8 mouse cellular contexts compared by ENCODE assay signal in genomic region chr4:46989842-46990241, GRCm38 (mm10). TPM values are rescaled to one million over a fixed set of nuclear protein-coding genes. Genes with fewer than 3 reads are reported as not detected.
DNase-seq lines count a peak whose midpoint lies in the region; ATAC-seq lines count a peak whose summit lies in the region.

No protein-coding gene starts in this region.

- peak overlapping the region; percentile 65 for H3K4me2 ChIP-seq in hindbrain, embryonic 16.5 days (ENCODE audit: low read length)
- H3K4me2 ChIP-seq in neural tube, embryonic 12.5 days (replicated peaks): peak overlapping the region; percentile 93

- intact Hi-C loops in left cerebral cortex, postnatal 25 days (cut with DNase I): loop anchor here (5.0 to 10.0 kb wide), 2 partner anchors 63 to 125 kb away; no protein-coding TSS in a partner anchor

- no peaks in the 10 kb centered on the region; the same call in 1 of the 2 replicates for H3K27me3 ChIP-seq in hindbrain, embryonic 16.5 days (replicated peaks; ENCODE audit: control insufficient read depth, insufficient read depth, low read length)
- H3K27me3 ChIP-seq in neural tube, embryonic 12.5 days (replicated peaks): peaks cover 62% of the 10 kb centered on the region

- peak overlapping the region; percentile 92 for H3K27ac ChIP-seq in hindbrain, embryonic 16.5 days (ENCODE audit: low read depth, low read length)
- no peak overlapping the region for H3K27ac ChIP-seq in neural tube, embryonic 12.5 days

- no peaks in the 10 kb centered on the region for H3K9me3 ChIP-seq in hindbrain, embryonic 16.5 days (ENCODE audit: control insufficient read depth, low read length)
- no peaks in the 10 kb centered on the region for H3K9me3 ChIP-seq in neural tube, embryonic 12.5 days

- ATAC-seq in hindbrain, embryonic 16.5 days: peak; percentile 76
- peak; percentile 62; the same call in 1 of the 2 replicates for ATAC-seq in neural tube, embryonic 12.5 days (ENCODE audit: low FRiP score, low read depth)

- H3K4me3 ChIP-seq in hindbrain, embryonic 16.5 days (ENCODE audit: low read length): peak overlapping the region; percentile 75
- peak overlapping the region; percentile 66 for H3K4me3 ChIP-seq in neural tube, embryonic 12.5 days

- H3K36me3 ChIP-seq in hindbrain, embryonic 16.5 days (ENCODE audit: control insufficient read depth, insufficient read depth, low read length): no peaks in the 10 kb centered on the region
- no peaks in the 10 kb centered on the region for H3K36me3 ChIP-seq in neural tube, embryonic 12.5 days

- 1% methylated on average over 17 of the region's 17 CpGs for WGBS in hindbrain, embryonic 16.5 days
- WGBS in neural tube, embryonic 12.5 days: 2% methylated on average over 17 of the region's 17 CpGs

- peak; percentile 9 for DNase-seq in lung, postnatal 14 days
- DNase-seq in lung, postnatal 25 days (ENCODE audit: low spot score): no peak
- peak; percentile 63 for DNase-seq in embryo, embryonic 9.5 days (ENCODE audit: extremely low spot score)
- peak; percentile 78 to 88 for DNase-seq in left cerebral cortex, postnatal 25 days (ENCODE audit: low spot score in 2 of 2)
- no peak for DNase-seq in urinary bladder, postnatal 10 days (ENCODE audit: low spot score)
- DNase-seq in spleen, postnatal 10 days (ENCODE audit: low spot score in 2 of 2): no peak

- H3K9ac ChIP-seq in hindbrain, embryonic 16.5 days (ENCODE audit: low read depth, low read length): peak overlapping the region; percentile 91
- no peak overlapping the region; the same call in 1 of the 2 replicates for H3K9ac ChIP-seq in neural tube, embryonic 12.5 days

- H3K4me1 ChIP-seq in hindbrain, embryonic 16.5 days (ENCODE audit: control insufficient read depth, insufficient read depth, low read depth, low read length): peaks cover 28% of the 10 kb centered on the region
- H3K4me1 ChIP-seq in neural tube, embryonic 12.5 days: peaks cover 15% of the 10 kb centered on the region

RNA-seq across cellular contexts. Expression of gene Gabbr2, which starts 1.8 kb away (rescaled TPM):
- 11.0 and 13.3 TPM in 2 replicates for polyA plus RNA-seq in hindbrain, embryonic 16.5 days (2015; fragmentation: Nextera tagmentation; extraction: Ambion mirVana)
- 100 to 1,000 TPM; 270 to 276 TPM for total RNA-seq in left cerebral cortex, postnatal 25 days (2021)
- 2.2 and 3.0 TPM in 2 replicates for polyA plus RNA-seq in neural tube, embryonic 12.5 days (2016; fragmentation: Nextera tagmentation; extraction: Ambion mirVana)

Comparison
In these comparisons a context has a peak if more than half of its experiments do, and no peak if none do; other contexts are left out.
1. DNase-seq: peak in lung, postnatal 14 days (single experiment), embryo, embryonic 9.5 days (single experiment) and left cerebral cortex, postnatal 25 days (2 of 2); none in lung, postnatal 25 days (single experiment), urinary bladder, postnatal 10 days (single experiment) and spleen, postnatal 10 days (0 of 2).